Mouse (Mus musculus): Measurements from ENCODE around the gene Rpl3.

GRCm38 (mm10) chr15:80061071-80061550 lies 30.6 kb downstream of the Rpl3 start:
- TF ChIP-seq CTCF (IDR thresholded peaks at IDR 0.05; ENCODE audit: borderline replicate concordance, extremely low read depth, insufficient read depth, insufficient read length) (no peak), POLR2A (IDR thresholded peaks at IDR 0.05; ENCODE audit: borderline replicate concordance, extremely low read depth, insufficient read depth, insufficient read length, poor library complexity, severe bottlenecking) (no peak)

Measured in brain, embryonic 14.5 days (tissue).